Mouse (Mus musculus) small intestine, adult 2 months (tissue): ENCODE data around the gene Zw10. TPM values are rescaled to one million over a fixed set of nuclear protein-coding genes. Genes with fewer than 3 reads are reported as not detected.
A peak's percentile ranks its signal among the peaks of the same experiment; 100 is the strongest.

Experiments
- H3K27ac ChIP-seq: fragments of 200-500 bp; 2 replicates; pipeline ENCODE4 v1.5.1; 2012; ENCODE audit warnings: low read depth, low read length, control low read depth, inconsistent platforms; ENCODE audit not compliant: insufficient read depth
- H3K27me3 ChIP-seq: fragments of 200-500 bp; 2 replicates; pipeline ENCODE4 v1.6.1; 2012; ENCODE audit warnings: mild to moderate bottlenecking, moderate library complexity, low read length, inconsistent platforms; ENCODE audit not compliant: control insufficient read depth, insufficient read depth
- H3K36me3 ChIP-seq: fragments of 200-500 bp; 2 replicates; pipeline ENCODE4 v1.6.1; 2012; ENCODE audit warnings: mild to moderate bottlenecking, low read length, control low read depth, inconsistent platforms; ENCODE audit not compliant: control insufficient read depth, insufficient read depth
- H3K4me1 ChIP-seq: fragments of 200-500 bp; 2 replicates; pipeline ENCODE4 v1.6.1; 2012; ENCODE audit warnings: low read length, inconsistent platforms, mixed read lengths; ENCODE audit not compliant: control insufficient read depth, insufficient read depth, insufficient read length
- H3K4me3 ChIP-seq: fragments of 200-500 bp; 2 replicates; pipeline ENCODE4 v1.5.1; 2012; ENCODE audit warnings: low read depth, mild to moderate bottlenecking, control low read depth, inconsistent platforms, low read length, moderate library complexity
- CTCF ChIP-seq: fragments of 200-500 bp; IDR thresholded peaks from 2 replicates; pipeline ENCODE4 v1.5.1; 2012; ENCODE audit warnings: low read depth, mild to moderate bottlenecking, control low read depth, inconsistent platforms, low read length, moderate library complexity, mixed read lengths; ENCODE audit not compliant: insufficient replicate concordance, insufficient read length; ENCODE audit errors: extremely low read depth
- POLR2A ChIP-seq: fragments of 200-500 bp; IDR thresholded peaks from 2 replicates; pipeline ENCODE4 v1.6.1; 2012; ENCODE audit warnings: low read depth, mild to moderate bottlenecking, control low read depth, inconsistent platforms, low read length, moderate library complexity
- WGBS: fragments of 180-500 bp; shearing (Covaris S2); methylation state at CpG from one replicate; pipeline ENCODE4 v1.1.7; 2018; 5-methylcytosine and 5-hydroxymethylcytosine counted together
- polyA plus RNA-seq: library from polyadenylated mRNA; depleted of rRNA; stranded (reverse); fragments of >200 nt; gene quantifications from 2 replicates; pipeline ENCODE4 v1.2.3, GENCODE M21; 2012; rRNA removed

Zw10 gene
- polyA plus RNA-seq, 1 experiment: 5.0 TPM

DNA sequence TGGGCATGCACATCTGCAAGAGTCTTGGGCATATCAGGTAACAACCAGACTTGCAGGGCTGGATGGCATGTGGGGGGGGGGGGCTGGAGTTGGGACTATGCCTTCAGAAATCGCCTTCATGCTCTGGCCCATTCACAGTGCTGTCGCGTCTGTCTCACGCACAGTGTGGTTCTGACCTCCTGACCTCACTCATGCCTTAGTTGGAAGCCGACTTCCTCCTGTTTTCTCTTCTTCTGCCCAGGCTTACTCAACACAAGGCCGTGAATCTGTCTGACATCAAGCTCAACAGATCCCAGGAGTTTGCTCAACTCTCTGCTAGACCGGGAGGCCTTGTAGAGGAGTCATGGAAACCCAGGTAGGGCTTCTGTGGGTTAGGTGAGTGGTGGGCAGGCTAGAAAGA, 53.7 kb downstream of the Zw10 start:
- Histone ChIP-seq H3K4me3 (no peak overlapping the region), H3K36me3 (no peaks in the 10 kb centered on the region), H3K27ac (no peak overlapping the region), H3K4me1 (peaks cover 3% of the 10 kb centered on the region; the same call in 1 of the 2 replicates), H3K27me3 (no peaks in the 10 kb centered on the region)
- TF ChIP-seq POLR2A (no peak), CTCF (no peak)
- WGBS: 76% methylated on average over 7 of the region's 7 CpGs

DNA sequence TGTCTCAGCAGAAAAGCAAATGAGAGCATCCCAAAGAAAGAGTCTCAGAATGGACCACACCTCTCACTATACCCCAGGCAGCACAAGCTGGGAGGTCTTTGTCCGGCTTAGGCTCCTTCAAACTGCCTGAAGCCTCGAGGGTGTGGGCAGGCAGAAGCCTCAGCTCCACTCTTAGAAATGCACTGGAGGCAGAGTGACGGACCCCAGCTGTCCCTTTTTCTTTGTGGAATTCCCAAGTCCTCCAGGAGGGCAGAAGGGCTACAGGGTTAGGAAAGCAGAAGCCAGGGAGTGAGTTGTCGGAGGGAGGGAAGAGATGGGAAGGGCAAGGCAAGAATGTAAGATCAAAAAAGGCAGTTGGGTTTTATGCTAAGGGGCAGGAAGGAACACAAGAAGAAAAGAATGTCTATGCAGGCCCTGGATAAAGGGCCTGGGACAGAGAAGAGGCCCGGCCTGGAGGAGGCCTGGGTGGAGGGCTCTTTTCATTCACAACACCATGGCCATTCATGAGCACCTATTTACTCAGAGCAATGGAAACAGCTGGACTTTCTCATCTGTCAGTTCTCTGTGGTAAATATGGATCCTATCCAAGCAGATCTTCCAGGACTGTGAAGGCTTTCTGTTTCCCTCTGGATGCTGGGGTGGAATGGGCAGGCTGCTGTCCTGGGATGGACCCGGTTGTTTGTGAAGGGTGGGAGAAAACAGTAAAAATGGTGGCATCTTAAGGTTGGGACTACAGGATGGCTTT, 55.2 kb downstream of the Zw10 start:
- H3K27ac ChIP-seq: peak overlapping the region; percentile 13; the same call in 1 of the 2 replicates
- H3K4me1 ChIP-seq: peaks cover 3% of the 10 kb centered on the region; the same call in 1 of the 2 replicates
- 73% methylated on average over 6 of the region's 6 CpGs for WGBS
- TF ChIP-seq POLR2A (no peak), CTCF (no peak)
- no peaks in the 10 kb centered on the region for H3K27me3 ChIP-seq
- H3K4me3 ChIP-seq: no peak overlapping the region
- no peaks in the 10 kb centered on the region for H3K36me3 ChIP-seq

DNA sequence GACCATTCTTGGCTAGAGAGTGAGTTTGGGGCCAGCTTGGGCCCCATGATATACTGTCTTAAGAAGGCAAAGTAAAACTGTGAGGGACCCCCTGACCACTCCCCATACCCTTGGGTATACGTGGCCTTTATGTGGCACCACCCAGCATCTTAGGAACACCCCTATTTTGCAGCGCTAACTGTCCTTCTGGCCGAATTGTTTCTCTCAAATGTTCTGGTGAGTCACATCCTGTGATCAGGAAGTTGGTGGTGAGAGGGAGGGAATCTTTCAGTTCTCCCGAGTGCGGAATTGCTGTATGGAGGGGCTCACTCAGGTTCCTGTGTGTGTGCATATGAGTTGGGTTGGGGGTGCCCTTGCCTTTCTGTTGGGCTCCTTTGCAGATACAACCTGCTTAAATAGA, 55.9 kb downstream of the Zw10 start:
- H3K27ac ChIP-seq: no peak overlapping the region
- no peaks in the 10 kb centered on the region for H3K27me3 ChIP-seq
- 68% methylated on average over 5 of the region's 5 CpGs for WGBS
- H3K36me3 ChIP-seq: no peaks in the 10 kb centered on the region
- TF ChIP-seq POLR2A (no peak), CTCF (no peak)
- H3K4me3 ChIP-seq: no peak overlapping the region
- H3K4me1 ChIP-seq: peaks cover 3% of the 10 kb centered on the region; the same call in 1 of the 2 replicates

DNA sequence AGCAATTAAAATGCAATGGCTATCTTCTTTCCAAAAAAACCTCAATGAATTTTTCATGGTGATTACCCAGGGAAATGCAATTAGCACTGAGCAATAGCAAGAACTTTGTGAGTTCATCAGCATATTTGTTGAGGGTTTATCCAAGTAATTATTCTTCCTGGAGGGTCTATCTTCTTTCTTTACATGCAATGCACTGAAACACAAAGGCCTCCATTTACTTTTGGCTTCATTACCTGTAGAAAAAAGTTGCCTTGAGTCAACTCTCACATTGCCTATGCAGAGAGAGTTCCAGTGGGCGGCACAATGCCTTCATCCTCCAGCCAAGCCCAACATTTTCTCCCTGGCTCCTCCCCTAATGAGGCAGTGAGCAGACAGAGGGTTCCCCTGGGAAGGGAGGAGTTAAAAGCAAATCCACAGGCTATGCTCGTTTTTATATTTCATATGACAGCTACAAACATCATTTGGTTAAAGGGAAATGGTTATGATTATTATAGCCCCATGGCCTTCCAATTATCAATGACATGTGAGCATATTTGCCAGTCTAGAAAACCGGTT, 62.9 kb downstream of the Zw10 start:
- TF ChIP-seq POLR2A (no peak), CTCF (no peak)
- 35% methylated on average over 3 of the region's 3 CpGs for WGBS
- no peak overlapping the region for H3K4me3 ChIP-seq
- no peaks in the 10 kb centered on the region for H3K27me3 ChIP-seq
- H3K4me1 ChIP-seq: no peaks in the 10 kb centered on the region
- no peak overlapping the region for H3K27ac ChIP-seq
- no peaks in the 10 kb centered on the region for H3K36me3 ChIP-seq

- no peak for TF ChIP-seq CTCF
- no peak for TF ChIP-seq POLR2A
- WGBS: 77% methylated on average over 4 of the region's 4 CpGs
- no peaks in the 10 kb centered on the region for H3K36me3 ChIP-seq
- no peaks in the 10 kb centered on the region for H3K4me1 ChIP-seq
- H3K4me3 ChIP-seq: no peak overlapping the region
- no peaks in the 10 kb centered on the region for H3K27me3 ChIP-seq
- H3K27ac ChIP-seq: no peak overlapping the region
Measured at GRCm38 (mm10) chr9:49119759-49120158, 64.3 kb downstream of the Zw10 start.

- Histone ChIP-seq H3K27me3 (no peaks in the 10 kb centered on the region), H3K27ac (no peak overlapping the region), H3K36me3 (no peaks in the 10 kb centered on the region), H3K4me3 (no peak overlapping the region), H3K4me1 (no peaks in the 10 kb centered on the region)
- WGBS: 28% methylated on average over 7 of the region's 7 CpGs
- TF ChIP-seq POLR2A: no peak
- TF ChIP-seq CTCF: no peak
Measured at GRCm38 (mm10) chr9:49125706-49126105, 70.3 kb downstream of the Zw10 start.

Other genes with a start within 250 kb of the Zw10 start
- 1.6 and 1.8 TPM in 2 replicates for gene Zbtb16, start 219.4 kb upstream of the Zw10 start, polyA plus RNA-seq
- gene Htr3a, start 144.5 kb upstream of the Zw10 start, polyA plus RNA-seq: 1.7 and 2.4 TPM in 2 replicates
- gene Htr3b, start 90.6 kb upstream of the Zw10 start, polyA plus RNA-seq: 0.06 and 0.18 TPM in 2 replicates
- 2.9 and 7.7 TPM in 2 replicates for gene Usp28, start 70.2 kb upstream of the Zw10 start, polyA plus RNA-seq
- gene Tmprss5, start 25.6 kb downstream of the Zw10 start, polyA plus RNA-seq: 1.5 and 3.3 TPM in 2 replicates
- gene Gm4894, start 194.9 kb downstream of the Zw10 start, polyA plus RNA-seq: not detected in 2 replicates